Mouse (Mus musculus) left cerebral cortex, adult 8-10 months (tissue): ENCODE measurements around the gene Arhgap20. TPM values are rescaled to one million over a fixed set of nuclear protein-coding genes. Genes with fewer than 3 reads are reported as not detected.
A peak's percentile ranks its signal among the peaks of the same experiment; 100 is the strongest.

Experiments
- DNase-seq, 2 experiments: peaks; one replicate each; pipeline ENCODE4 v3.0.0; 2022; ENCODE audit warnings: low spot score in 2 of 2
- total RNA-seq, 4 experiments: library from RNA; stranded (reverse); gene quantifications; 2 replicates each; pipeline ENCODE4 v1.2.4; 2022

Arhgap20 gene
- total RNA-seq, result 10 to 100 TPM; 72.4 to 85.5 (median 78.3) TPM

GRCm38 (mm10) chr9:51764921-51765416, at the start of gene Arhgap20:
TSS of gene Arhgap20 (plus strand) at chr9:51765337.
- DNase-seq, result peak; percentile 74 to 91

- DNase-seq, result no peak
Observed at GRCm38 (mm10) chr9:51718793-51719192, 46.3 kb upstream of the Arhgap20 start.

- no peak for DNase-seq
Observed at GRCm38 (mm10) chr9:51727960-51728359, 37.2 kb upstream of the Arhgap20 start.

GRCm38 (mm10) chr9:51735180-51736034, 29.7 kb upstream of the Arhgap20 start:
- DNase-seq, result no peak

GRCm38 (mm10) chr9:51736750-51737368, 28.3 kb upstream of the Arhgap20 start:
- DNase-seq, result peak in 1 of 2 experiments; percentile 19

- DNase-seq, result no peak
Observed at GRCm38 (mm10) chr9:51738349-51738748, 26.8 kb upstream of the Arhgap20 start.

GRCm38 (mm10) chr9:51739826-51740225, 25.3 kb upstream of the Arhgap20 start:
- no peak for DNase-seq

- DNase-seq, result no peak
Observed at GRCm38 (mm10) chr9:51750144-51750543, 15.0 kb upstream of the Arhgap20 start.

GRCm38 (mm10) chr9:51761003-51761402, 4.1 kb upstream of the Arhgap20 start:
- no peak for DNase-seq

- peak; percentile 45 to 47 for DNase-seq
Observed at GRCm38 (mm10) chr9:51764041-51764875, 879 bp upstream of the Arhgap20 start.

GRCm38 (mm10) chr9:51765417-51766174, 459 bp downstream of the Arhgap20 start:
- DNase-seq, result peak; percentile 50 to 59

GRCm38 (mm10) chr9:51766175-51767062, 1.3 kb downstream of the Arhgap20 start:
- DNase-seq, result peak in 1 of 2 experiments; percentile 28

GRCm38 (mm10) chr9:51774201-51774600, 9.1 kb downstream of the Arhgap20 start:
- no peak for DNase-seq

- no peak for DNase-seq
Observed at GRCm38 (mm10) chr9:51776459-51776858, 11.3 kb downstream of the Arhgap20 start.

- DNase-seq, result no peak
Observed at GRCm38 (mm10) chr9:51777180-51777579, 12.0 kb downstream of the Arhgap20 start.

GRCm38 (mm10) chr9:51779232-51779631, 14.1 kb downstream of the Arhgap20 start:
- no peak for DNase-seq

- no peak for DNase-seq
Observed at GRCm38 (mm10) chr9:51781092-51781491, 16.0 kb downstream of the Arhgap20 start.

- DNase-seq, result no peak
Observed at GRCm38 (mm10) chr9:51787380-51787779, 22.2 kb downstream of the Arhgap20 start.

GRCm38 (mm10) chr9:51788466-51788865, 23.3 kb downstream of the Arhgap20 start:
- DNase-seq, result no peak

- DNase-seq, result no peak
Observed at GRCm38 (mm10) chr9:51795206-51795605, 30.1 kb downstream of the Arhgap20 start.
